Mouse (Mus musculus) CD4-positive, CD25-positive, alpha-beta regulatory T cell, adult 2 months (primary cell): ENCODE data around the gene Elof1.
A peak's percentile ranks its signal among the peaks of the same experiment; 100 is the strongest.

ENCODE experiments used
- DNase-seq: peaks from one replicate; pipeline ENCODE4 v3.0.0-alpha.2; 2012; ENCODE audit warnings: low read depth, low spot score

The Elof1 gene

DNA sequence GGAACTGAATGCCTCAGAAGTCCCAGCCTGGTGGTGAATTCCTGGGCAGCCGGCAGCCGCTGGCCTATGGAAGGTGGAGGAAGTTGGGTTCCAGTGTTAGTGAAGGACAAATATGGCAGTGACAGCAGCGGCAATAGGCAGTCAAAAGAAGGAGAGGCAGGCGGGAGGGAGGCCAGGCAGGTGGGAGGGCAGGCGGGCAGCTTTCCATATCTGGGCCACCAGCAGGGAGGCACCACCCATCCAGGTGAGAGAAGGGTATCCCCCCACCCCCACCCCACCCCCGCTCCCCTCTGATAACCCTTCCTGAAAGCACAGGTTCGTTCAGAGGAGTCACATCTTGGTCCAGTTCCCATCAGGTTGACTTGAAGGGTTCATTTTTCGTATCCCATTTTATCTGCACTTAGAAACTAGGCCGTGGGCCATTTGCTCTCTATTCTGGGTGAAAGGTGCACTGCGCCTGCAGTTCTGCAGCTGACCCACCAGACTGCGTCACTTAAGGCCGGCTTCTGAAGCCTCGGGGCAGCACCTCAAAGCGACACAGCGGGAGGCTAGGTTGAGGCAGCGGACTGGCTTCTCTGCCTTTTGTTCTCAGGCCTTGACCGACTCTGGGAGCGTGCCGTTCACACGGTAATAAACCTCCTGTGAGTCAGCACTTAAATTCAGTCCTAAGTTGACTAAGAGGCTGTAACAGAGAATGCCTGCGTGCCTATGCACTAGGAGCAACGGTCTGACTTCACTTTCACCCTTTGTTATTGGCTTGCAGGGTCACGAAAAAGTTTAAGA, 20.0 kb upstream of the Elof1 start:
- no peak for DNase-seq

DNA sequence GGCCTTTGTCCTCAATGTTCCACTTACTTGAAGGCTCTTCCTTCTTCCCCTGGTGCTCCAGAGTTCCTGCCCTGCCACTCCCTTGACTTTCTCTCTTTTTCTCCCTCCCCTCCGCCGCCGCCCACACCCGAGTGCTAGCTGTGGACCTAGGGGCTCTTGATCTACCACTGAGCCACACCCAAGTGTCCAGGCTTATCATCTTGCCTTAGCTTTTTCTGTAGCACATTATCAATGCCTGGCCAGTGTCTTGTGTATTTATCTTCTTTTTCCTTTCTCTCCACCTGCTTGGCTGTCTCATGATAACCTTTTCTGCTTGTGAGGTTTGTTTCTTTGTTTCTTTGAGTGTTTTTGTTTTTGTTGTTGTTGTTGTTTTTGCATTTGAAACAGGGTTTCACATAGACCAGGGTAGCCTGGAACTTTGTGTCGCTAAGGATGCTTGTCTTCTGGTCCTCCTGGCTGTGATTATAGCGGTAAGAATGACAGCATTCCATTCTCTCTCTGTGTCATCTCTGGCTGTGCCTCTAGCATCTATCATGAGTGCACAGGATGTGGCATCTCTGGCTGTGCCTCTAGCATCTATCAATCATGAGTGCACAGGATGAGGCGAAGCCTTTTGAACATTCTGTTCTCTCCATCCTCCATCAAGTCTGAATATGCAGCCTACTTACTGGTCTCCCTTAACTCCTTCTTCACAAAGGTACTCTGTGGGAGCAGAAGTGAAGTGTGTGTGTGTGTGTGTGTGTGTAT, 18.8 kb upstream of the Elof1 start, which contains the start of gene Acp5:
Acp5 (minus strand) TSS at position 68 of the 747 bp plus-strand sequence.
- DNase-seq = peak; percentile 81

DNA sequence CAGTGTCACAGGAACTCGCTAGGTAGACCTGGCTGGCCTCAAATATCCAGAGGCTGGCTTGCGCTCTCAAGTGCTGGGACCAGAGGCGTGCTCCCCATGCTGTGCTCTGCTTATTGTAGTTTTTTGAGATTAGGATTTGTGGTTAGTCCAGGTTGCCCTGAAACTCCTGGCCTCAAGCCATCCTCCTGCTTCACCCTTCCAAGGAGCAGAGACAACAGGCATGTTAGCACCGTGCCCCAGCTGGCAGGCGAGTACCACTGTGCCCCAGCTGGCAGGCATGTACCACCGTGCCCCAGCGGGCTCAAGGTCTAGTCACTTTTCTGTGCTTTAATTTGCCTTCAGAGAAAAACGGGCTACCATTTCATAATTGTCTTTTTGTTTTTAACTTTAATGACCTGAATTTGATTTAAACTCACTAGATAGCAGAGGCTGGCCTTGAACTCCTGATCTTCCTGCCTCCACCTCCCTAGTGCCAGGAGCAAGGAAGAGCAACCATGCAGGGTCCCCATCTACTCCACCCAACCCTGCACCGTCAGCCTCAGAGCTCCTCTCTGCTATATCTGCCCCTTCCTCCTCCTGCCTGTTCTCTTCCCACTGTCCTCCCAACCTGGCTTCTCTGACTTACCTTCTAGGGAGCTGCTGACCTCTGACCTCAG, 18.1 kb upstream of the Elof1 start:
- DNase-seq = no peak

DNA sequence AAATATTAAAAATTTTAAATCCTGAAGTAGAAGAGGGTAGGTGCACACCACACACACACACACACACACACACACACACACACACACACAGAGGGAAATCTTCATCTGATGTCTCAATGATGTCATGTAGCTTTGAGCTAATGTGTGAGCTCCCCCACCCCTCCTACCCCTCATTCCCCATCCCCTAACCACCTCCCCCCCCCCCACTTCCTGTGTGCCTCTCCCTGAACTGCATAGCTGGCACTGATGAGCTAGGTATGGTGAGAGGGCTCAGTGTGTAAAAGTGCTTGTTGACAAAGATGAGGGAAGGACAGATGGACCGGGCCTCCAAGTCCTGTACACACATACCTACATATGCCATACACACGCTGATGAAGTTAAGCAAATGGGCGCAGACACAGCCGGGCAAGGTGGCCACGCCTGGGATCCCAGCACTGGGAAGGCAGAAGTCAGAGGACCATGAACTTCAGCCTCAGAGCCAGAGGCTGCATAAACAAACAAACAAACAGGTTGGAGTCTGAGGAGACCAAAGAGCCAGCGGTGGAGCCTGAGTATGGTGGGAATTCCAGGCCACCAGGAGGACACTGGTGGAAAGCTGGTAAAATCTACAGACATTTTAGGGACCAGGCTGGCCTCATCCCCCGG, 17.4 kb upstream of the Elof1 start:
- DNase-seq = peak; percentile 74

DNA sequence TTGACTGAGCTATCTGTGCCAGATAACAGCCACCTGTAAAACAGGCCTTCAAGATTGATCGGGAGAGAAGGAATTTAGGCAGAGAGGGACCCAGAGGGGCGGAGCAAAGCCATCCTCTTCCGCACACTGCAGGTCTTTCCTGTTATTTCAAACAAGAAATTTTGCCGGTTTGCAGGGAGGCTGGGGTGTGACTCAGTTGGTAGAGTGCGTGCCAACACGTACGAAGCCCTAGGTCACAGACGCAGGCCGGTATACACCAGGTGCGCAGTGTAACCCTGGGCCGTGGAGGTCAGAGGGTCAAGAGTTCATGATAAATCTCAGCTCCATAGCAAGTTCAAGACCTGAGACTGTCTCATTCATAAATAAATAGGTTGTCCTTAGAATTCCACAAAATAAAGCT, 15.2 kb upstream of the Elof1 start:
- peak; percentile 66 for DNase-seq

DNA sequence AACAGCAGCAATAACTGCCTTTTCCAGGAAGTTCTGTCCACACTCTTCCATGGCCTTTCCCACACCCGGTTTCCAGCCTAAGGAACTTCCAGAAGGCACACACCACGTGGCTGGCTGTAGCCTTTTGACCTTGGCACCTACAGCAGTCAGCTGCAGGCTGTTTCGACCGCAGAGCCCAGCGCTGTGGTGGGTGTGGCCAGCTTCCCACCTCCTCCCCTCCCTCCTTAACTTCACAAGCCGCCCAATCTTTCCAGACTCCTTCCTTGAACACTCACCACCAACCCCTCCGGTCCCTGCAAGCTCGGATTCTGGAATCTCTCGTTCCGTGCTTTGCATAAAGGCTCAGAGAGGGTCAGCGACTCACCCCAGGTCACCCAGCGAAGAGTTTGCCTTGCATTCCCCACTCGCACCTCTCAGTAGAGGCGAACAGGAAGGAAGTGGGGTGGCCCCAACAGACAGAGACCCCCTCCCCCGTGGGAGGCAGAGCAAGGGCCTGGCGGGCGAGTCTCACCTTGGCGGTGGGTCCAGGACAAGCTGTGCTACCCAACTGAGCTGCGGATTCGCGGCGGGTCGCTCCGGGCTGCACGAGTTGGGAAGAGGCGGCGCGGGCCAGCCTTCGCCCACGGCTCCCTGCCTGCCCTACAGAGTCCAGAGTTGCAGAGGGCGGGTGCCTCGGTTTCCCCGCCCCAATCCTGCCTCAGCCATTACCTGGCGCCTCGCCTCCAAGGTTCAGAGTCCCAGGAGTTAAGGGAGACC, 14.4 kb upstream of the Elof1 start:
- peak; percentile 67 for DNase-seq

DNA sequence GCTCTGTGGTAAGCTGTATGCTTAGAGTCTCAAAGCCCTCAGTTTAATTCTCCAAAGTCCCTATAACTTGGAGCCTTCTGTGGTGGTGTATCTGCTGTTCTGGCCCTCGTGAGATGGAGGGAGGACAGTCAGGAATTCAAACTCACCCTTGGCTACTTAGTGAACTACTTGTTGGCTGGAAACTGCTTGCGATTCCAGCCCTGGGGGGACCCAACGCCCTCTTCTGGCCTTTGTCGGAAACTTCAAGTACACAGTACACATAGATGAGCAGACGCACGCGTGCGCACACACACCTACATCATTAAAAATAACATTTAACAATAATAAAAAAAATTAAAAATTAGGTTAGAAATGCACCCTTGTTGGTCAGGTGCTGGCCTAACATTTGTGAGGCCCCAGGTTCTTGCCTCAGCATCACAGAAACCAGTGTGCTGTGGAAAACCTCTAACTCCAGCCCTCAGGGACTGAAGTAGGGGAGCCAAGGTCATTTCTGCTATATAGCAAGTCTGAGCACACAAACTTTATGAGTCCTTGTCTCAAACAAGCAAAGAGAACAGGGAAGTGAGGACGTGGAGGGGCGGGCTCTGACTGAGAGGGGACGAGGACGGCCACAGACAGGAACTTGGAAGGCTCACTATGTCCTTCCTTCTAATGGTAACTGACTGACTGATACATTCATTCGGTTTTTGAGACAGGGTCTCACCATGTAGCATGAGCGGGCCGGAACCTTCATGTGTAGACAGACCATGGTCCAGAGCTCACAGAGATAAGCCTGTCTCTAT, 8.5 kb upstream of the Elof1 start:
- DNase-seq = no peak

DNA sequence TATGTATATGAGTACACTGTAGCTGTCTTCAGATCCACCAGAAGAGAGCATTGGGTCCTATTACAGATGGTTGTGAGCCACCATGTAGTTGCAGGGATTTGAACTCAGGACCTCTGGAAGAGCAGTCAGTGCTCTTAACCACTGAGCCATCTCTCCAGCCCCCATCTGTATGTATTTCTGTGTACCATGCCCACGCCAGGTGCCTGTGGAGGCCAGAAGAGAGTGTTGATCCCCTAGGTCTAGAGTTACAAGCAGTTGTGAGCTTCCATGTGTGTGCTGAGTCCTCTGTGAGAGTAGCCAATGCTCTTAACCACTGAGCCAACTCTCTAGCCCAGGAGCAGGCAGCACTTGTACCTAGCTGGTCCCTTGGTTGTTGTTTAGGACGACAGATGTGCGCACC, 7.2 kb upstream of the Elof1 start:
- no peak for DNase-seq

DNA sequence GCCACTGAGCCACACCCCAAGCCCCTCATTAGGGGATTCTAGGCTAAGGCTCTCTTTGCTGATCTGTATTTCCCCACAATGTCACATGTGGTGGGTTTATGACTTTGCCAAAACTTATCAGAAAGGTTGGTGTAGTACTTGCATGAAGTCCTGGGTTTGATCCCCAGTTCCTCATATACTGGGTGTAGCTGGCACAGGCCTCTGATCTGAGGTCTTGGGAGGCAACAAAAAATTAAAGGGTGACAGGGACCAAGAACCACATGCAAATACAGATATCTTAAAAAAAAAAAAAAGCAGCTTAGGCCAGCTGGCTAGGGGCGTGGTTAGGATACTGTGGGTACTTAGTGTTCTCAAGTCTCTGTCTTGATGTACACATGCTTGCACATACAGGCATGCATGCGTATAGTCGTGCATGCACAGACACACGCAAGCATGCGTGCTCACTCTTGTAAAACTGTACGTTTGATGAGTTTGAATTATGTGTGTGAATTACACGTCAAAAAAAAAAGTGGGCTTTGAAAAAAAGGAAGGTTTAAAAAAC, 6.2 kb upstream of the Elof1 start:
- peak; percentile 40 for DNase-seq

DNA sequence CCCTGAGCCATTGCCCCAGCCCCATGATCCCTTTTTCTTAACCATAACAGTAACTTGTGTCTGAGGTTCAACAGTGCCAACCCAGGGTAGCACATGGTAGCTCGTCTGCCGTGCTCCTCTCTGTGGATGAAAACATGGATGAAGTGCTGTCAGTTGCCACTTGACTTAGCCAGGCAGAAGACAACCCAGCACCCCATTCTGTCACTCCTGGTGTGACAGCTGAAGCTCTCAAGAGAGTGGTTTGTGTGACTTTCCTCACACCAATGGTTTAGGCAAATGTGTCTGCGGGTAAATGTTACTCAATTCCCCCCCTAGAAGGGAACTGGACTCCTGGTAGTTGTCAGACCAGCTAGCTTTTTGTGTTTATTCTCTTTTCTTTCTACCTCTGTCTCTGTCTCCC, 5.0 kb upstream of the Elof1 start:
- no peak for DNase-seq

DNA sequence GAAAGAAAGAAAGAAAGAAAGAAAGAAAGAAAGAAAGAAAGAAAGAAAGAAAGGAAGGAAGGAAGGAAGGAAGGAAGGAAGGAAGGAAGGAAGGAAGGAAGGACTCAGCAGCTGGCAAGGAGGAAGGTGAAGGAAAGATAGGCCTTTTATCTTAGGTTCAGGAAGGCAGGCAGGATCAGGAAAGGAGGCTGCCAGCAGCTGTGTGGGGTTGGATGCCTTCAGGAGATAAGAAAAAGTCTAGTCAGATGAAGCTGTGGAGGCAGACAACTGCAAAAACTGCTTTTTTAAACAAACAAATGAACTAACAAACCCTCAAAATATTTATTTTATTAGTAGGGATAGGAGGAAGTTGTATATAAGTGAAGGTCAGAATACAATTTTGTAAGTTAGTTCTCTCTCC, 4.6 kb upstream of the Elof1 start:
- DNase-seq = no peak

DNA sequence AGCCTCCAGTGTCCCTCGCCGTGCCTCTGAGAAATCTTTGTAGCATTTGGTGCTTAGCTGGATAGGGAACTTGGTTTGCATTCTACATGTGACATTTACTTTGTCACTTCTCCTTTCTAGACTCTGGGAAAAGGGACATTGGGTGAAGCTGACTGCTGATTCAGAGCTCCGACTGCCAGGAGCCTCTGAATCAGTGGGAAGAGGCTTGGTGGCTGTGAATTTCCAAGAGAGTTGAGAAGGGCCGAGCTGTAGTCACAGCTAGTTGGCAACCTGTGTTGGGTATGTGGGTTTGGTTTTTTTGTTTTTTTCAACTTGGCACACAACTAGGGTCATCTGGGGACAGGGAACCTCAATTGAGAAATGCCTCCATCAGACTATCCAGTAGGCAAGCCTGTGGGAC, 2.6 kb upstream of the Elof1 start:
- DNase-seq = no peak

DNA sequence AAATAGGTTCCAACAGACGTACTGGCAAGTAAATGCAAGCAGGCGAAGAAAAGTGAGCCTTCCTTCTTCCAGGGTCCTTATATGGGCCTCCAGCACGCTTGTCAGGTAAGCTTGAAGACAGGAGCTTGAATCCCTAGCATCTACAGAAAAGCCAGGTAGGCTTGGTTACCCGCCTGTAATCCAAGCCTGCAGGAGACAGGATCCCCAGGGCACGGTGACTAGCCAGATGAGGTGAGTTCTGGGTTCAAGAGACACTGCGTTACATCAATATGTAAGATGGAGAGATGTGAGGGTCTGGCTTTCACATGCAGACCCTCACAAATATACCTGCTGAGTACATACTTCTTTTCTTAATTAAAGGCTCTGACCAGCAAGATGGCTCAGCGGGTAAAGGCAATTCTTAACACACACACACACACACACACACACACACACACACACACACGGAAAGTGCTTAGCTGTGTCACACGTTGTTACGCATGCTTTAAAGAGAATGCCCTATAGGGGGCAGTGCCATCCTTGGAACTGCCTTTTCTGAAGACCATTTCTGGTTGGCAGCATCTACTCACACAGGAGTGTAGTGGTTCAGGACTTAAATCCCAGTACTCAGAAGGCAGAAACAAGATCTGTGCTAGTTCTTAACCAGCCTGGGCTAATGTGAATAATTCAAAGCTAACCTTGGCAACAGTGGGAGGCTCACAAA, 933 bp upstream of the Elof1 start:
- peak; percentile 94 for DNase-seq

DNA sequence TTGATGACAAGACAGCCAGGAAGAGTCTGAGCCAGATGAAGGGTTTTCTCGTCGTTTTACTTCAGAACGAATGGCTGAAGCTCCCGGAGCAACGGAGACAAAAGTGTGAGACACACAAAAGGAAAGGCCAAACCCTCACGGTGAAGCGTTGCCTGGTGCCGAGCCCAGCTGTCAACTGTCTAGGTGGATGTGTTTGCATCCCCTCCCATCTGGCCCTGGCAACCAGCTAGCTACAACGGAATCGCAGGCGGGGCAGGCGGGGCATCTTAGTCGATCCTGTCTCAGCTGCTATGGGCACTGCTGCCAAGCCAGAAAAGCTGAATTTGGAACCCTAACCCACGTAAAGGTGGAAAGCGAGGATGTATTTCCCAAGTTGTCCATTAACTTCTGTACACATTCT, 886 bp downstream of the Elof1 start:
- peak; percentile 23 for DNase-seq

DNA sequence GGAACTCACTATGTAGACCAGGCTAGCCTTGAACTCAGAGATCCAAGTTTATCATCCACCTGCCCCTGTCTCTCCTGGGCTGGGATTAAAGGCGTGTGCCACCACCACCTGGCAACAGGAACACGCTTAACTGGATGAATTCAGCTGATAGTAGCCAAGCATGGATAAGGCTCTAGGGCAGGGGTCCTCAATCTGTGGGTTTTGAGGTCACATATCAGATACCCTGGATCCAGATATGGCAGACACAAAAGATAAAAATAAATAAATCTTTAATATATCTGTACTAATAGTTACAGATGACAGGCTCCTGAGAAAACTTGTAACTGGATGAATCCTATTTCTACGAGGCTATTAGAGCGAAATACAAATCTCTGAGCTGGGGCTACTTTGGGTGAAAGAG, 1.3 kb downstream of the Elof1 start:
- no peak for DNase-seq

DNA sequence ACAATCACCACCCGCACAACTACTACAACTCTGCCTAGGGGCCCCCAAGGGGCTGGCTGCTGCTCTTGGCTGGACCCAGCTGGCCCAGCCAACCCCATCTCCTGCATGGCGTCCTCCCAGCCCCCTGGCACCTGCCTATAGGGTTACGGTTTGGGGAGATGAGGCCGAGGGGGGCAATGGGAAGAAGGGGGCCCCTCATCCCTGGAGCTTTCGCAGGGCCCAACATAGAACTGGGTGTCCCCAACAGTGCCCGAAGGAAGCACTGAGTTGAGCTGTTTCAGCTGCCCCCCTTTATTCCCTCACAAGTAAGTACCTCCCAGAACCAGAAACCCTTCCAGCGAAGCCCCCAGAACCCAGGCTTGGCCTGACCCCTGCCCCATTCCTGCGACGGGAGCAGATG, 8.8 kb downstream of the Elof1 start:
- DNase-seq = no peak

DNA sequence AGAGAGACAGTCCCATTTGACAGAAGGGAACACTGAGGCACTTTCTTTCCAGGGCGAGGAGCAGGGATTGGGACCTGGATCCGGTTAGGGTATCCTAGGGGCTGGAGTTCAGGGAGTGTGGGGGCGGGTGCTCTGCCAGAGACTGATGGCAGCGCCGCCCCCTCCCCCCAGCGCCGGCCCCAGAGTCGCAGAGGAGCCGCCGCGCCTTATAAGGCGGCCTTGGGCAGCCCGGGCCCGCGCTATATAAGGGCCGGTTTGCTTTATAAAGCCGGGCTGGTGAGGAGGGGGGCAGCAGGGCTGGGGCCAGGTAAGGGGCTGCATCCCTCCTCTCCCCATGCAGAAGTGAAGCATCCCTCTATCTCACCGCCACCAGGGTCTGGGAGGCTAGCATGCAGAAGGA, 17.1 kb downstream of the Elof1 start:
- DNase-seq = no peak

DNA sequence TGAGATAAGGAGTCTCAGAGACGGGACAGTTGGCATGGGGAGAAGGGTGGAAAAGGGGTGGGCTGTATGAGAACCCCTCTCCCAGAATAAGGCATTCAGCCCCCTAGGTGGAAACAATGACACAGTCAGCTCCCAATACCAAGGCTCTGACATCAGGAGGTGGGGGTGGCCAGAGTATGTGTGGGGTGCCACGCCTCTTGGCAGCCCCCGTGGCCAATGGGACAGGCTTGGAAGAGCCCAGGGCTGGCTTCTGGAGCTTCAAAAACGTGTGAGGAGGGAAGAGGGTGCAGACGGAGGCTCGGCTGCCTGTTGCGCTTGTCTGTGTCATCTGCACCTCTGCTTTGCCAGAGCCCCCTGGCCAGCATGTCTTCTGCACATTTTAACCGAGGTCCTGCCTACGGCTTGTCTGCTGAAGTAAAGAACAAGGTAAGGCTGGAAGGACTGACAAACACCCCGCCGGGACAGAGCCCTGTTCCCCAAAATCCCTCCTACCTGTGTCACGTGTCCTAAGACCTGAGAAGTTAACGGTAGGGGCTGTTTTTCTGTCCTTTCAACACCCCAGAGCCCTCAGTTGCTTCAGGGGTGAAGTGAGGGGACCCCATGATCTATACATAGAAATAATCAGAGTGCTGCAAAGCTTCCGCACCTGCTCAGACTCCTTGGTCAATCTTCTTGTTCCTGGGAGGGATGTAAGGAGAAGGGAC, 17.8 kb downstream of the Elof1 start, which contains the start of gene Cnn1:
Cnn1 (plus strand) TSS at position 224 of the 704 bp plus-strand sequence.
- no peak for DNase-seq

DNA sequence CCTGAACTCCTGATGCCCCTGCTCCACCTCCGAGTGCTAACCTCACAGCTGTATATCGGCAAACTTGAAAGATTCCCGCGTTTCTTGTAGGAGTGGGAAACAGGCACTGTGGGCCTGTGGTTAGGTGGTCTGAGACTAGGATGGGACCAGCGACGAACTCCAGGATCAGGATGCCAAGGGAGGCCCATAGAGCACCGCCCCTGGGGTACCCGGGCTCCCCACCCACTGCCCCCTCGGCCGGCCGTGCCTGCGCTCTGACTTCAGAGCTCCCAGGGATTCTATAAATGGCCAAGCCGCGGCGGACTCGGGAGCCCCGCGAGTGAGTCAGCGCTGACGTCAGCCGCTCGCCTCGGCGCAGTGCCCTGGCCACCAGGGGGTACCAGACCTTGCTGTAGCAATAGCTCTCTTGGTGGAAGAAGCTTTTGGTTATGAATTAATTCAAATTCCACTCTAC, 21.1 kb downstream of the Elof1 start:
- peak; percentile 92 for DNase-seq
